Mouse (Mus musculus) liver, embryonic 14.5 days (tissue): ENCODE data around the gene Cfap99. TPM values are rescaled to one million over a fixed set of nuclear protein-coding genes. Genes with fewer than 3 reads are reported as not detected.

Experiments
- ATAC-seq: fragments of 200-750 bp; cut with Nextera tagmentation; 2 replicates; pipeline ENCODE4 v1.8.0; 2017; ENCODE audit warnings: moderate number of reproducible peaks, mild to moderate bottlenecking, moderate library complexity; ENCODE audit not compliant: insufficient read depth
- DNase-seq, 3 experiments: peaks; one replicate each; pipeline ENCODE4 v3.0.0-alpha.2; 2012 to 2013; ENCODE audit warnings: low read depth in 3 of 3, low spot score in 3 of 3
- H3K27ac ChIP-seq: fragments of 300-500 bp; sonication (generic); 2 replicates; pipeline ENCODE4 v1.5.1; 2014; ENCODE audit warnings: moderate library complexity, mild to moderate bottlenecking, control low read depth, inconsistent platforms
- H3K27me3 ChIP-seq: fragments of 300-500 bp; sonication (generic); 2 replicates; pipeline ENCODE4 v1.6.1; 2014; ENCODE audit warnings: mild to moderate bottlenecking, low read length, moderate library complexity; ENCODE audit not compliant: control insufficient read depth, insufficient read depth
- H3K36me3 ChIP-seq: fragments of 300-500 bp; sonication (generic); replicated peaks from 2 replicates; pipeline ENCODE4 v1.6.1; 2014; ENCODE audit warnings: low read depth; ENCODE audit not compliant: control insufficient read depth, insufficient read depth
- H3K4me1 ChIP-seq, 2 experiments: fragments of 200-500 bp in 1 of 2; fragments of 300-500 bp in 1 of 2; sonication (generic) in 1 of 2; replicated peaks; 2 replicates each; pipeline ENCODE4 v1.6.1; 2012 to 2014; ENCODE audit warnings: antibody characterized with exemption in 1 of 2, inconsistent platforms in 1 of 2, low read length in 1 of 2; ENCODE audit not compliant: control insufficient read depth in 2 of 2, insufficient read depth in 2 of 2
- H3K4me2 ChIP-seq: fragments of 300-500 bp; sonication (generic); 2 replicates; pipeline ENCODE4 v1.6.1; 2014; ENCODE audit warnings: low read depth, mild to moderate bottlenecking, control low read depth, moderate library complexity
- H3K4me3 ChIP-seq, 2 experiments: fragments of 200-500 bp in 1 of 2; fragments of 300-500 bp in 1 of 2; sonication (generic) in 1 of 2; 2 replicates each; pipeline ENCODE4 v1.5.1; 2012 to 2014; ENCODE audit warnings: low read depth in 2 of 2, low read length in 2 of 2, mild to moderate bottlenecking in 2 of 2, control low read depth in 1 of 2, inconsistent platforms in 1 of 2, moderate library complexity in 1 of 2; ENCODE audit not compliant: insufficient read depth in 1 of 2
- H3K9ac ChIP-seq: fragments of 300-500 bp; sonication (generic); replicated peaks from 2 replicates; pipeline ENCODE4 v1.6.1; 2014; ENCODE audit warnings: mild to moderate bottlenecking, control low read depth, moderate library complexity
- H3K9me3 ChIP-seq: fragments of 300-500 bp; sonication (generic); 2 replicates; pipeline ENCODE4 v1.6.1; 2016; ENCODE audit warnings: low read length, mixed read lengths; ENCODE audit not compliant: control insufficient read depth
- CTCF ChIP-seq: IDR thresholded peaks from 2 replicates; pipeline ENCODE4 v1.5.1; 2016; ENCODE audit warnings: antibody characterized with exemption, low read depth, control low read depth
- EP300 ChIP-seq: IDR thresholded peaks from 2 replicates; pipeline ENCODE4 v1.6.1; 2016; ENCODE audit warnings: antibody characterized with exemption, low read depth
- WGBS: fragments of 180-500 bp; shearing (Covaris S2); extraction: QIAGEN DNeasy Blood & Tissue Kit; methylation state at CpG from one replicate; pipeline ENCODE4 v1.1.7; 2014; ENCODE audit not compliant: insufficient replicate concordance; 5-methylcytosine and 5-hydroxymethylcytosine counted together
- polyA plus RNA-seq, 2 experiments: library from polyadenylated mRNA; depleted of rRNA in 1 of 2; stranded (reverse) in 1 of 2; unstranded in 1 of 2; fragments of >200 nt; fragmentation: Nextera tagmentation in 1 of 2; extraction: Ambion mirVana in 1 of 2; gene quantifications; 2 replicates each; pipeline versions ENCODE4 v1.2.1 to v1.2.3; 2012 to 2014

Cfap99 gene
- polyA plus RNA-seq, 2 experiments = not detected

DNA sequence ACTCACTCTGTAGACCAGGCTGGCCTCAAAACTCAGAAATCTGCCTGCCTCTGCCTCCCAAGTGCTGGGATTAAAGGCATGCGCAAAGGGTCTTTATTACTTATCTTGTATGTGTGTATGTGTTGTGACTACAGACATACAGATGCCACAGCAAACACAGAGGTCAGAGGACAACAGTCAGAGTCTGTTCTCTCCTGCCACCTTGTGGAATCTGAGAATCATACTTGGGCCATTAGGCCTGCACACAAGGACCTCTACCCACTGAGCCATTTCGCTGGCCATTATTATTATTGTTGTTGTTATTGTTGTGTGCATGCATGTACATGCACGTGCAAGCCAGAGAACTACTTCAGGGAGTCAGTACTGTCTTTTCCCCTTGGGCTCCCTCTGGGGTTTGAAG, 33.2 kb upstream of the Cfap99 start:
- TF ChIP-seq EP300 (no peak), CTCF (peak; percentile 46)
- H3K27ac ChIP-seq = no peak overlapping the region
- no peak overlapping the region for H3K4me2 ChIP-seq
- no peak overlapping the region for H3K4me3 ChIP-seq
- no peaks in the 10 kb centered on the region for H3K9me3 ChIP-seq
- no peaks in the 10 kb centered on the region for H3K27me3 ChIP-seq
- H3K4me1 ChIP-seq = no peaks in the 10 kb centered on the region
- no peak overlapping the region for H3K9ac ChIP-seq
- DNase-seq = no peak
- no peaks in the 10 kb centered on the region for H3K36me3 ChIP-seq
- WGBS = 60% methylated on average over 3 of the region's 3 CpGs
- no peak for ATAC-seq

DNA sequence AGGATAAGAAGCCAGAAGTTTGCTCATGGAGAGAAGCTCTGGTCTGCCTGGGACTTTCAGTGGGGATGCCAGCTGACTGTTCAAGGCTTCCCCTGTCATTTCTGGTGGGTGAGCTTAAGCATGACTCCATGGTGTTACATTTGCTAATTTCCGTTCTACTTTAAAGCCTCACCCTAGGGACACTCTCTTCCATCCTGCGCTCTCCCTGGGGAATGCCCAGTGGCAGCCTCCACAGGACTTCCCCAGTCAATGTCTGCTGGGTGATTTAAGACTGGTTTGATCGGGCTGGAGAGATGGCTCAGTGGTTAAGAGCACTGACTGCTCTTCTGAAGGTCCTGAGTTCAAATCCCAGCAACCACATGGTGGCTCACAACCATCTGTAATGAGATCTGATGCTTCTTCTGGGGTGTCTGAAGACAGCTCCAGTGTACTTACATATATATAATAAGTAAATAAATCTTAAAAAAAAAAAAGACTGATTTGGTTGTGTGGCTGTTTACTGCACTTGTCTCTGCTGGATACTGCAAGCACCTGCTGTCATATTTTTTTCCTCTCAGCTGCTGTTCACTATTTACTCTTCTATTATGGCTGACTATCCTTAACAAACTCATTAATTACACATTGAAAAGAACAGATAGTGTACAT, 29.1 kb upstream of the Cfap99 start:
- Histone ChIP-seq H3K9ac (no peak overlapping the region), H3K4me2 (no peak overlapping the region), H3K4me1 (no peaks in the 10 kb centered on the region), H3K27ac (no peak overlapping the region), H3K27me3 (no peaks in the 10 kb centered on the region), H3K4me3 (no peak overlapping the region), H3K36me3 (no peaks in the 10 kb centered on the region), H3K9me3 (no peaks in the 10 kb centered on the region)
- 46% methylated on average over 3 of the region's 3 CpGs for WGBS
- no peak for TF ChIP-seq EP300
- no peak for TF ChIP-seq CTCF
- ATAC-seq = no peak
- no peak for DNase-seq

- 39% methylated on average over 4 of the region's 4 CpGs for WGBS
- Histone ChIP-seq H3K4me3 (no peak overlapping the region), H3K9ac (no peak overlapping the region), H3K4me1 (peaks cover 0 to 16% of the 10 kb centered on the region in 2 experiments; a peak in 2 of 4 replicates), H3K27me3 (no peaks in the 10 kb centered on the region), H3K36me3 (no peaks in the 10 kb centered on the region), H3K4me2 (no peak overlapping the region), H3K27ac (no peak overlapping the region), H3K9me3 (no peaks in the 10 kb centered on the region)
- DNase-seq = no peak
- TF ChIP-seq EP300 (no peak), CTCF (no peak)
- no peak for ATAC-seq
These were observed 22.3 kb upstream of the Cfap99 start for GRCm38 (mm10) chr5:34266065-34266464.

GRCm38 (mm10) chr5:34269197-34269920, 19.0 kb upstream of the Cfap99 start:
- no peaks in the 10 kb centered on the region for H3K27me3 ChIP-seq
- no peaks in the 10 kb centered on the region for H3K36me3 ChIP-seq
- peak overlapping the region; percentile 34 for H3K4me2 ChIP-seq
- WGBS = 54% methylated on average over 16 of the region's 16 CpGs
- peak; percentile 51; the same call in 1 of the 2 replicates for ATAC-seq
- no peaks in the 10 kb centered on the region for H3K9me3 ChIP-seq
- no peak overlapping the region for H3K27ac ChIP-seq
- no peak overlapping the region for H3K9ac ChIP-seq
- no peak for DNase-seq
- H3K4me3 ChIP-seq = no peak overlapping the region
- H3K4me1 ChIP-seq = peaks cover 0 to 16% of the 10 kb centered on the region in 2 experiments; a peak in 2 of 4 replicates
- TF ChIP-seq CTCF (no peak), EP300 (no peak)

DNA sequence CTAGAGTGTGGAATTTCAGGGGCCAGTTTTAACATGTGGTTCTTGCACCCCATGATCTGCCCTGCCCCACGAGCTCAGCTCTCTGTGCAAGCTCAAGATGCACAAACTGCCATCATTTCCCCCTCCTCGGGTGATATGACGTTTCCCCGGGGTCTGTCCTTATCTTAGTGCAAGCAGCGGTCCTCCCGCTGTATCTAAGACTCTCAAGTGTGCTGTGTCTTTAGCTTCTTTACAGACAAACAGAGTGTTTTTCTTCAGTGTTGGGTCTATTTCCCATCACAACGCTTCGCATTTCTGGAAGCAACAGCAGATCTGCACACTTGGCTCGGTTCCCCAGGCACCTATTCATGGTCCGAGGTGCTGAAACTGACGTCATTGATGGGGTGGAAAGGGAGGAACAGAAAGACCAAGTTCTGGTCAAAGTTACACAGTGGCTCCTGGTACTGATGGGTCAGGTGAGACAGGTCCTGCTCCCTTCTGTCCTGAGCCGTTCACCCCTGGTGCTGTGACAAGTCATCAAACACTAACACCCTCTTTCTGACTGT, 18.4 kb upstream of the Cfap99 start:
- peak; percentile 70; the same call in 1 of the 2 replicates for ATAC-seq
- H3K4me2 ChIP-seq = peak overlapping the region; percentile 34
- TF ChIP-seq EP300 = 0 out of 2 replicates have a peak, but pooled peaks have one; percentile 41
- TF ChIP-seq CTCF = no peak
- no peaks in the 10 kb centered on the region for H3K27me3 ChIP-seq
- no peak overlapping the region for H3K9ac ChIP-seq
- H3K4me3 ChIP-seq = no peak overlapping the region
- H3K27ac ChIP-seq = no peak overlapping the region
- DNase-seq = peak in 2 of 3 experiments; percentile 9 to 16
- no peaks in the 10 kb centered on the region for H3K9me3 ChIP-seq
- no peaks in the 10 kb centered on the region for H3K36me3 ChIP-seq
- WGBS = 17% methylated on average over 12 of the region's 12 CpGs
- H3K4me1 ChIP-seq = peaks cover 0 to 16% of the 10 kb centered on the region in 2 experiments; a peak in 2 of 4 replicates
